Mouse (Mus musculus): ENCODE measurements around the gene Izumo1.

Izumo1 gene

DNA sequence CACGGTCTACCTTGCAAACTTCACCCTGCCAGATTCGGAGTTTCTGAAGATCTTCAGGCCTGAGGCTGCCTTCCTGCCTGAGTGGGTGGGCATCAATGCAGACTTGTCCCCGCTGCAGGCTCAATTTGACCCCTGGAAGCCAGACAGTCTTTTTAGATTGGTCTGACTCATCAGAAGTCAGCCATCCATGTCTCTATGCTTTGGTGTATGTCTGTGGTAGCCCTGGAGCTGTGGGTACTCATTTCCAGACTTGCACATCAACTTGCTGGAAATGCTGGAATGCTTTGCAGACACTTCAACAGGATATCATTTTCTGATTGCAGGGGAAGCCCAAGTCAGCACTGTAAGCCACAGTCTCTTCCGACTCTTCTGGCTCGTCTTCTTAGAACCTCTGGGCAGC, 2.0 kb upstream of the Izumo1 start:
- no peak for DNase-seq

GRCm38 (mm10) chr7:45623507-45623906, 1.9 kb downstream of the Izumo1 start:
- no peak for DNase-seq

- no peak for DNase-seq
Measured at GRCm38 (mm10) chr7:45624718-45625117, 3.1 kb downstream of the Izumo1 start.

DNA sequence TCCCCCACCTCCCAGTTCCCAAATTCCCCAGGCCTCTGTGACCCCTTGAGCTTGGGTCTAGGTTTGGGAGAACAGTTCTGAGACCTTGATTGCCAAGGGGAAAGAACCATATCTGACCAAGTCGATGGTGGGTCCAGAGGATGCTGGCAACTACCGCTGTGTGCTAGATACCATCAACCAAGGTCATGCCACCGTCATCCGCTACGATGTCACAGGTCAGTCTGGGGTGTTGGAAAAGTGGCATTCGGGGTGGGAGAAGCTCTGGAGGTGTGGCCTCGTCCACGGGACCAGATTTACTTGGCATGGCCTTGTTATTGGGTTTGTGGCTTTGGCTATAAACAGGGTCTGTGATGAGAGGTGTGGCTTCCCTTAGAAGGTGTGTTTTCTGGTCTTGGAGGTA, 3.9 kb downstream of the Izumo1 start:
- DNase-seq = no peak

GRCm38 (mm10) chr7:45626571-45627076, 5.0 kb downstream of the Izumo1 start:
- DNase-seq = no peak

GRCm38 (mm10) chr7:45627261-45627660, 5.7 kb downstream of the Izumo1 start, which contains the start of gene Rasip1:
Gene Rasip1, plus strand, starts transcription at chr7:45627488.
- peak; percentile 78 for DNase-seq

GRCm38 (mm10) chr7:45628364-45629294, 7.0 kb downstream of the Izumo1 start:
- DNase-seq = peak; percentile 93

GRCm38 (mm10) chr7:45630064-45630907, 8.7 kb downstream of the Izumo1 start:
- no peak for DNase-seq

GRCm38 (mm10) chr7:45632499-45632898, 10.9 kb downstream of the Izumo1 start:
- DNase-seq = peak; percentile 54

- peak; percentile 50 for DNase-seq
Measured at GRCm38 (mm10) chr7:45634946-45635681, 13.5 kb downstream of the Izumo1 start.

DNA sequence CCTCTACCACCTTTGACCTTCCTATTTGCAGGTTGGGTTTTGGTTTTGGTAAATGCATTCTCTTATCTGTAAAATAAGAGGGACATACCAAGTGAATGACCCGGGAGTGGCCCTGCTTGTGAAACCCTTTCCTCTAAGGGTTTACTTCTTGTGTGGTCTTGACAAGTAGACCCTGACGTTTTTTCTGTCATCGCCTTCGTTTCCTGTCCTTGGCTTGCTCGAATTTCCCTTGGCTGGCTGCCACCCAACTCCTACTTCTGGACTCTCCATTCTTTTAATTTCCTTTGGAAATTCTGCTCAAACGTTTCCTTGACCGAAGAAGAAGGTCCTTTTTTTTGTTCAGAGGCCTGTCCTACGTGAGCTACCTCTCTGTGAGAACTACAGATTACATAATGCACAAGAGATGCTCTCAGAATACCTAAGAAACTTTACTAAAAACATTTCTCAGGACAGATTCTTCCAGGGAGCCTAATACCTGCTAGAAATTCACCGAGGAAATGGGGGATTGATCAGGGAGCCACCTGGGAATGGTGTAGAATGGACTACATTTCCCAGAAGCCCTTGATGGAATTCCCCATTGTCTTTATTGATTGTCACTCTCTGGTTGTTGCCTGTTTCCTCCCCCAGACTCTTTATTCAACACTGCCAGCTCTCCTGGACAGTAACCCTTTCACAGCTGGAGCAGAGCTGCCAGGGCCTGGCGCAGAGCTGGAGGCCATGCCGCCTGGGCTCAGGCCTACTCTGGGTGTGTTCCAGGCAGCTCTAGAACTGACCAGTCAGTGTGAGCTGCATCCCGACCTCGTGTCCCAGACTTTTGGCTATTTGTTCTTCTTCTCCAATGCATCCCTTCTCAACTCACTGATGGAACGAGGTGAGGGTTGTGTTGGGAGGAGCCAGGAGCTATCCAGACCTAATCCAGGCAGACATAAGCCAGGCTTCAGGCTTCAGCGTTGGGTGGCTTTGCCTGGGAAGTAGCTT, 14.4 kb downstream of the Izumo1 start:
- DNase-seq = peak; percentile 82

DNA sequence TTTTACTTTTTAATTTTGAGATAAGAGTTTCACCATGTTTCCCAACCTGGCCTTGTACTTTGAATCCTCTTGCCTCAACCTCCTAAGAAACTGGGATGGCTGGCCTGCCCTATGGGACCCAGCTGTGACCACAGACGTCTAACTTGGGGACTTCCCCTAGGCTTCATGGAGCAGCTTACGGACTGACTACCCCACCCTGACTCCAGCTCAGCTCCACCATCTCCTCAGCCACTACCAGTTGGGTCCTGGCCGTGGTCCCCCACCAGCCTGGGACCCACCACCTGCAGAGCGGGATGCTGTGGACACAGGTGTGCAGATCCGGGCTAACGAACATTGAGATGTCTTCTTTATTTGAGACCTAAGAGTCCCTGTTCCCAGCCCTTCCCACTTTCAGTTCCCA, 16.1 kb downstream of the Izumo1 start:
- no peak for DNase-seq

- peak; percentile 95 for DNase-seq
Measured at GRCm38 (mm10) chr7:45638623-45639401, 17.2 kb downstream of the Izumo1 start.

DNA sequence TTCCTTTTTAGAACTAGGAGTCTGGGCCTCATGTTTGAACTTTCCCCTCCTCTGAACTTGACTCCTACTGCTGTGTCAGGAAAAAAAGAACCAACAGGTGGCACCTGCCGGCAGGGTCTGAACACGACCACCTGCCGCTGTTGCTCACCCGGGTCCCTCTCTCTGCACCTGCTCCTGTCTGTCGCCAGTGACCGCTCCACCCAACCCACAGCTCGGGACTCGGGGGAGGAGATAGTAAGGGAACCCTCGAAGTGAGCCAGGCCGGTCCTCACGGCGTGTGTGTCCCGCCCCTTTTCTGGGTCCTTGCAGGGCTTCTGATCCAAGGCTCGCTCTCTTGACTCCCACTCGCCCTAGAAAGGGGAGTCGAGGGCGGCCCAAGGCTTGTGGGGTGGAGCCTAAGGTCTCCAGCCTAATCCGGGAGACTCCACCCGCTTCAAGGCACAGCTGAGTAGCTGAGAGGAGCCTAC, 18.0 kb downstream of the Izumo1 start, which contains the start of gene Mamstr:
Gene Mamstr, plus strand, starts transcription at position 417 of the 467 bp plus-strand sequence.
- peak; percentile 20 for DNase-seq

DNA sequence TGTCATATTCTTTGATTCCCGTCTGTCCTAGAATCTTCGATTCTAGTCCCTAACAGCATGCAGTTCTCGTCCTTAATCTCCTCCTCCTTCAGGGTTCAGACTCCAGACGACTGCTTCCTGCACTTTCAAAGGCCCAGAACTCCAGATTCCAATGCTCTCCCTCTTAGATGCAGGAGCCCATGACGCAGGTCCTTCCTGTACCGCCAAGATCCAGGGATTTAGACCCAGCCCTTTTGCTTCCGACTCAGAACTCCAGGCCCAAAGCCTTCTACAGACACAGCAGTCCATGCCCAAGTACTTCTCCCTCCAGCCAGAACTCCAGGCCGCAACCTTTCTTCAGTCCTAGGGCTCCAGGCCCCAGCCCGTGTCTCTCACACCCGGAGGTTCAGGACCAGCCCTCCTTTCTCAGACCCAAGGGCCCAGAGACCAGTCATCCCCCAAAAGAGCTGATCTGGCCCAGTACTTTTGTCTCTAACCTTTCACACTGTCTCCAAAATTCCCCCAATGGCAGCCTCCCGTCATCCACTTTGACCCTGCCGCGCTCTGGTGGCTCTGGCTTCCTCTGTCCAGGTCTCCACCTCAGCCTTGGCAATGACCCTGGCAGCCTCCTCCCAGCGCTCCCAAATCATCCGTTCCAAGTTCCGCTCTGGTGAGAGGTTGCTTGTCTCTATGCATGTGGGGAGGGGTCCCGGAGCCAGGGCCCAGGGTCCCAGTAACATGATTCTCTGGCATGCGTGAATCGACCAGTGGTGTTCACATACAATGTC, 18.8 kb downstream of the Izumo1 start:
- DNase-seq = peak; percentile 55

DNA sequence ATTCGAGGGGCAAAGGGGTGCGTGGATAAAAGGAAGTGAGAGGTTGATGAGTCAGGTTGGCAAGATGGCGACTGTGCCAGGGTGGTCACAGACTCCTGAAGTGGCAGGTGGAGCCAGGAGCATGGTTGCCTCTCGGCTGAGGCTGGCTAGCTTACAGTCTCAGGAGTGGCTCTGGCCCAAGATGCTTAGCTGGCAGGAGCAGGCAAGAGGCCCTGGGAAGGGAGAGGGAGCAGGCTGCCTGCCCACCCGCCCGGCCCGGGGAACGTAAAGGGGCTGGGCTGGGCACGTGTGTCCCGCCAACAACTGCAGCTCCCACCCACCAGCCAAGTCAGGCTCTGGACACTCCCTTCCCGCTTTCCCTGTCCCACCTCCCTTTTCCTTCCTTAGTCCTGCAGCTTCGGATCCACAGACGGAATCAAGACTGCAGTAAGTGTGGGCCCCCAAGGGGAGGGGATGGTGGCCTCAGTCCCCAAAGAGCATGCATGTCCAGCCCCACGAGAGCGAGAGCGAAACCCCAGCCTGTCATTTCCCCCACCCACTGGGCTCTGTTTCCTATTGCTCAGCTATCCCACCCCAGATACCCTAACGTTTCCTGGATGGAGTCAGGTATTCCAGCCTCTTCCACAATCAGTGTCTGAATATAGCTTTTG, 19.9 kb downstream of the Izumo1 start:
- peak; percentile 43 for DNase-seq

- DNase-seq = no peak
Measured at GRCm38 (mm10) chr7:45642083-45642482, 20.5 kb downstream of the Izumo1 start.

GRCm38 (mm10) chr7:45642503-45643255, 21.1 kb downstream of the Izumo1 start:
- no peak for DNase-seq
